Mouse (Mus musculus) hematopoietic stem cell, adult 5-6 weeks (primary cell): ENCODE results near the gene Sparc. TPM values are rescaled to one million over a fixed set of nuclear protein-coding genes. Genes with fewer than 3 reads are reported as not detected.

Experiments
- ATAC-seq, 2 experiments: fragments of 125-278 bp in 1 of 2; replicated peaks in 1 of 2; 2 replicates each; pipeline ENCODE4 v1.8.0; 2016 to 2017; ENCODE audit warnings: inconsistent platforms in 2 of 2, mild to moderate bottlenecking in 2 of 2, moderate number of reproducible peaks in 2 of 2, low read depth in 1 of 2, moderate TSS enrichment in 1 of 2; ENCODE audit not compliant: low FRiP score in 2 of 2, poor library complexity in 2 of 2, severe bottlenecking in 2 of 2, insufficient read depth in 1 of 2, low TSS enrichment in 1 of 2
- total RNA-seq: library from RNA; stranded (forward); fragments of 172-1452, 232-1000 nt; gene quantifications from 2 replicates; pipeline ENCODE4 v1.2.3, GENCODE M21; 2017

The Sparc gene
- total RNA-seq: 0.13 and 1.6 TPM in 2 replicates

DNA sequence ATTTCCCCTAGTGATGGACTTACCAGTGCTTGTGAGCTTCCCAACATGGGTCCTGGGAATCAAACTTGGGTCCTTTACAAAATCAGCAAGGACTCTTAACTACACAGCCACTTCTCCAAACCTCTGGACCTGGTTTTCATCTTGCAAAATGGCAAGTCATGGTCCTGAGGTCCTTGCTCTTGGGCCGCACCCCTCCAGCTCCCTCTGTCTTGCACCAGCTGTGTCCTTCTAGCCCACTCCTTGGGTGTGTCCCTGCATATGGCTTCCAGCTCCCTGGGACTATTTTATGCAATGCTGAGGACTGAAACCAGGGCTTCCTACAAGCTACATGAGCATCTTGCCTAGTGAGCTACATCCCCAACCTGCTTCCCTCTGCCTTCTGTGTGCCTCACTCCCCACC, at the start of gene Sparc:
Sparc (minus strand) TSS at position 206 of the 400 bp plus-strand sequence.
- ATAC-seq: no peak

GRCm38 (mm10) chr11:55471467-55471866, 48.5 kb upstream of the Sparc start:
- no peak for ATAC-seq

DNA sequence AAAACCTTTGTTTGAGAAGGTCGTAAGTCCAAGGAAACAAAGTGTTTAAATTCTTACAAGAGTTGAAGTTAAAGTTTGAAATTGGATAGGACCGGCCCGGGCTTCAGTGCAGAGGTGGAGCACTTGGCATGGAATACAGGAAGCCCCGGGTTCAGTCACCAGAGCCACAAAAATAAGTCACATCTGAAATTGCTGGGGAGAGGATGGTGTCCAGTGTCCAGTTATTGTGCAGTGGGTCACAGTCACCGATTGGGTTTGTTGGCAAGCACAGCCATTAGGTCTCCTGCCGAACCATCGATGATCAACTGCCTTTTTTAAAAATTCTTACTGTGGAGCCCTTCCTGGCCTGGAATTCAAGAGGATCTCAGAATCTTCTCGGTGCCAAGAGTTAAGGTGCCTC, 47.8 kb upstream of the Sparc start:
- ATAC-seq: no peak

DNA sequence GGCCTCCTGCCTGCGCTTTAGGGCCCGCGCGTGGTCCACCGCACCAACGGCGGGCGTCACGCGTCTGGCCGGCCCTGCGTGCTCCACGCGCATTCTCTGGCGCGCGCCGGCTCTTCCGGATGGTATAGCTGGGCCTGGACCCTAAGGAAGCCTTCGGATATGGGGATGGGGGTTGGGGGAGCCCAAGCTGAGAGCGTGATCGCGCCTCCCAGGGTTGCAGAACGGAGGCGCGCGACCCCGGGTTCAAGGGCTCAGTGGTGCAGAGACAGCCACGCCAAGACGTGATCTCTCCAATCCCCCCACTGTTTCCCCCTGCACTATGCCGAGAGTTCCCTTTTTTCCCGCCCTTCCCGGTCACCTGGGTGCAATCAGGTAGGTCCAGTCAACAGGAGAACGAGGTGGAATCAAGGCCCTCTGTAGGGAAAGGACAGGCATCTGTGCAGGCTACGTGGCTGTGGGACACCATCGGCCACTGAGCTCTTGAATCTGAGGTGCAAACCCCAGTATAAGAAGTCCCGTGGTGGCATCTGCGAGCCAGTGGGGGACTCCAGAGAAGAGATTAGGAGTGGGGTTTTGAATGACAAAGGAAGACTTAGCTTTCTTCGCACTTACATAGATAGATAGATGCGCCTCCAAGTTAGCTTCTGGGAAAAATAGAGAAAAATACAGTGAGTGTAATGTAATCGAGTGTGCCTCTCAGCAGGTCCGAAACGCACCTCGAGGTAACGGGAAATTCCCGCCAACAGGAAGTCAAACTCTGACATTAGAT, 47.1 kb upstream of the Sparc start:
- ATAC-seq: no peak

DNA sequence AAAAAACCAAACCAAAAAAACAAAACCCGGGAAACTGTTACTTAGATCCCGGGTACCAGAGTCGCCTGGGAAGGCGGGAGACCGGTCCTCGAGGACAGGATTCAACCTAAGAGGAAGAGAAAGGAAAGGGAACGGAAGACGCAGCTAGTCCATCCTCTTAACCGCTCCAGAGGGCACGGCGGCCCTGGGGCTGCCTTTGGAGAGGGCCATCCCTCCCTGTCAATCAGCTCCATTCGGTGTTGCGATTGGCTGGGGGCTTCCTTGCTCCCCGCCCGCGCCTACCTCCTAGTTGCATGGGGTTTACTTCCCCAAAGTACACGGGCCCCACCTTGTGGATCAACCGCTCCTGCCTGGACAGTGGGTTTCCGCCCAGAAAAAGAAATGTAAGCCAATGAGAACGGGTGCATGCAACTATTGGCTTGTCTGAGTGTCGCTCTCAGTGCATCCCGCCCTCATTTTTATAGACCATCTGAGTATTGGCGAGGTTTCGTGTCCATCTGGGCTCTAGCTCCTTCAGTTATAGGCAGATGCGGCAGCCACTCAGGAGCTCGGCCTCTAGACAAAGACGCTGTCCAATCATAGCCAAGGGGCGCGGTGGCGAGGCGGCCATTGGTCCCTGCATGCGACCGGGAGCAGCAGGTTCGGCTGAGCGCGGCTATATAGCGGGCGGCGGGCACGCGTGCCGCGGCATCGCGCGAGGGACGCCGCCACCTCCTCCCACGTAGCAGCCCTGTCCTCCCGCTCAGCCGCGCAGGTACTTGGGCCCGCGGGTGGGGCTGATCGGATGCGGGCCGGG, 46.3 kb upstream of the Sparc start, which contains the start of gene G3bp1:
G3bp1 (plus strand) TSS at position 638 of the 796 bp plus-strand sequence.
- ATAC-seq: peak; percentile 94

DNA sequence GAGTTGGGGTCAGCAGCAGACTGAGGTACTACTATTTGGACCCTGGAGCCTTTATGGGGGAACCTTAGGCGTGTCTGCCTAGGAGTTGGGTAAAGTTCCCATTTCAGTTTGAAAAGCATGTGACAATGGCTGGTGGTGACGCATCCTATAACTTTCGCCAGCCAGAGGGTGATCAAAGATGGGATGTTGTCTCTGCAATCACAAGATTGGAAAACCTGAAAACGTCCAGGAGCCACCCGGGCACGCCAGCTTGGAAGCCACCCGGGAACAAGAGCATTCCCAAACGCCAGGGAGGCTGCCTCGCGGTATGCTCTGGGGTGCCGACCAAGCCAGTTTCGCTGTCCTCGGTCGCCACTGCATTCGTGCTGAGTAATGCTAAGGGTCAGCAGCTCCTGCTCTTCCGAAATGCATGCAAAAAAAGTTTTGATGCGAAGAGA, 45.6 kb upstream of the Sparc start:
- ATAC-seq: peak; percentile 17 to 24

DNA sequence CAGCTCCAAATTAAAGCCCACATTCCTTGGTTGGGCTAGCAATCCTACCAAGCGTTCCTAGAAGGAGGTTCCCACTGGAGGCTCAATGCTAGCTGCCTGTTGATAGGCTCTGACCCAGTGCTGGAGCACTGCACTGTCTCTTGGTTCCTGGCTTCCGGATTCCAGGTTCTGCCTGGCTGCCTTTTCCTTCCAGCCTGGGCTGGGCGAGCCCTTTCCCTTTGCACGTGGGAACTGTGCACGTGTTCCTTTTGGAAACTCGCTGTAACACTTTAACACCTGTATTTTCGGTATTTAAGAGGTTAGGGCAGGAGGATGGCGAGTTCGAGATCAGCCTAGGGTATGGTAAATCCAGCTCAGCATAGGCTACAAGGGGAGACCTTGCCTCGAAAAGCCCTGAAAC, 45.0 kb upstream of the Sparc start:
- no peak for ATAC-seq

GRCm38 (mm10) chr11:55465177-55465576, 42.2 kb upstream of the Sparc start:
- no peak for ATAC-seq

DNA sequence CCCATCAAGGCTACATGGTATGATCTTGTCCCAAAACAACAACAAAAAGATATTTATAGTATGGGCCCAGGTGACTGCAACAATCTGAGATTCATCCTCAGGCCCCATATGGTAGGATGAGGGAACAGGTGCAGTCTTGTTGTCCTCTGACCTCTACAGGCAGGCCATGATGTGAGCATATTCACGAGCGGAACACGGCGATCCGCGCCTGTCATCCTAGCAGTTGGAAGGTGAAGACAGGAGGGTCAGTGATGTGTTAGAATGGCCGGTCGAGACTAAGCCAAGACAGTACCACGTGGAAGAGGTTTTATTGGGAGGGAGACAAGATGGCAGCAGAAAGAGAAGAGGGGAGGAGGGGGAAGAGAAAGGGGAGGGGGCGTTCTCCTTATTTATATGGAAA, 41.7 kb upstream of the Sparc start:
- ATAC-seq: no peak

DNA sequence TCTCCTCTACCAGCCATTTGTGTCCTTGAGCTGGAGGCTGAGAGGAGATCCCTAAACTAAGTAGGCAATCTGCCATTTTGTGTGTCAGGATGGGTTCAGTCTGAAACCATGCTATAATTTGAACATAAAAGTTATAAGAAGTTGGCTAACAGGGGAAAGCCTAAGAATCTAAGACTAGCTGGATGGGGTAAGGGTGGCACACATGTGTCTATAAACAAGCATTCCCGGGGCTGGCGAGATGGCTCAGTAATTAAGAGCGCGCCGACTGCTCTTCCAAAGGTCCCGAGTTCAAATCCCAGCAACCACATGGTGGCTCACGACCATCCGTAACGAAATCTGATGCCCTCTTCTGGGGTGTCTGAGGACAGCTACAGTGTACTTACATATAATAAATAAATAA, 39.2 kb upstream of the Sparc start:
- no peak for ATAC-seq

- peak; percentile 94 to 96 for ATAC-seq
These were observed 38.1 kb upstream of the Sparc start, which contains the start of gene Atox1 for GRCm38 (mm10) chr11:55461019-55461645. TSS of gene Atox1 (minus strand) at chr11:55461239.

- peak in 1 of 2 experiments; percentile 38; a peak in 2 of 4 replicates for ATAC-seq
These were observed 37.6 kb upstream of the Sparc start for GRCm38 (mm10) chr11:55460559-55461018.

DNA sequence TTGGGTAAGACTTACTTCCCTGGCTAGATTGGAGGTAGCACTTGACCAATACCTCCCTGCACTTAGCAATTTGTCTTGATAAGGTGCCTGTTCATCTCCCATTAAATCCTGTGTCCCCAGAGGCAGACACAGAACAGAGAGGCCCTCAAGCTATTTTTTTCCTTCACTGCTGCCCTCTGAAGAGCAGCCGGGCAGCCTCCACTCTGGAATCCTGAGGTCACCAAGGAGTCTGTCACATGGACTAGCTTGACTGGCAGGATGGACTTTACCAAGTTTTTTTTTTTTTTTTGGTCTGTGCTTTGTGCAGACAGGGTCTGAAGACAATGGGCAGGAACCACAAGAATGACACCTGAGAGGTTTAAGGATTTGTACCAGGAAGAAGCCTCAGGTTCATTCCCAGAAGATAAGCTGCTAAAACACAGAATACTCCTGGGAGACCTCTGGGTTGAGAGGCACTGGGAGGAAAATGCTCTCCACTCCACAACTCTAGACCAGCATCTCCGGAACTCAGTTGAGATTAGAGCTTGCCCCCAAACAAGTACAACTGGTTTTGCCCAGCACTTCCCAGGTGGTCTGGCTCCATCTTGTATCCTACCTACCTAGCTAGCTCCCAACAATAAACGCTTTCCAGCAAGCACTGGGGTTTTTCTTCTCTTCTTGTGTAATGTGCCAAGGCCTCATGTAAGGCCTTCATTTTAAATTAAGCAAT, 37.0 kb upstream of the Sparc start:
- ATAC-seq: no peak

- no peak for ATAC-seq
These were observed 35.5 kb upstream of the Sparc start for GRCm38 (mm10) chr11:55458501-55458900.

GRCm38 (mm10) chr11:55455166-55455565, 32.2 kb upstream of the Sparc start:
- no peak for ATAC-seq

DNA sequence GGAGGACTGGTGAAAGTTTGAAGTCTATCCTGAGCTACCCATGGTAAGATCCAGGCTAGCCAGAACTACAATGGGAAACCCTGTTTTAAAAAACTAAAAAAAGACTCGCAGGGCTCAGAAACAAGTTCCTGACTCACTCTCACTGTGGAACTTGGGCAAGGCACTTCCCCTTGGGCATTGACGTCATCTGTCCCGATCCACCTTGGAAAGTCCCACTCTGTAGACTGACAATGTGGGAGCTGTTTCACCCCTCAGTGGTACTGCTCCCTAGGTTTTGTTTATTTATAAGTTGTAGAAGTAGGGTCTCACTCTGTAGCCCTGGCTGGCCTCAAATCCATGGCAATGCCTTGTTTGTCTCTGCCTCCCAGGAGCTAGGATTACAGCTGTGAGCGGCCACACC, 30.7 kb upstream of the Sparc start:
- ATAC-seq: peak in 1 of 2 experiments; percentile 47; a peak in 1 of 4 replicates

DNA sequence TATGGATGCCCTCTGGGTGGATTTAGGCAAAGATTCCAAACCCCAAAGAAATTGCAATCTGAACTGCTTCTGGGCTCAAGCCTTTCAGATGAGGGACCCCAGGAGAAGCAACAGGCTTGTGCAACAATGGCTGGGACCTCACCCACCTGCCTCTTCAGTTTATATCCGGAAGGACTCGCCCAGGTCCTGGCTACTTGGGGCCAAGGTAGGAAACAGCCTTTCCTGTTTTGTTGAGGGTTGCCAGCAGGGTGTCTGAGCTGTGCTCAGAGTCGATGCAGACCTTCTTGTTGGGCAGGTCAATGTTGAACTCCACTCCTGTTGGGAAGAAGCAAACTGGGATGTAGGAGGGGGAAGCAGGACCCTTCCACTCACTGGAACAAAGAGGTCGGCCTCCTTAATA, 27.3 kb upstream of the Sparc start:
- ATAC-seq: no peak
